Mouse (Mus musculus): ENCODE results near the gene Nudt15. TPM values are rescaled to one million over a fixed set of nuclear protein-coding genes. Genes with fewer than 3 reads are reported as not detected.
"Not testable (repeated sequence)": the region's sequence is repeated elsewhere in the genome, so short reads cannot be mapped to it uniquely, and the experiment has no call there.

Nudt15 gene
- polyA plus RNA-seq (2014; fragmentation: Nextera tagmentation; extraction: Ambion mirVana), result 7.6 and 12.1 TPM in 2 replicates

GRCm38 (mm10) chr14:73548051-73548450, at the start of gene Nudt15:
Gene Nudt15, minus strand, starts transcription at chr14:73548242.
- Histone ChIP-seq H3K4me1 (ENCODE audit: control insufficient read depth, insufficient read depth, low read length) (no peaks in the 10 kb centered on the region), H3K4me3 (ENCODE audit: low read length) (no peak within 1 kb of the TSS), H3K9ac (ENCODE audit: low read depth, low read length) (no peak within 1 kb of the TSS), H3K9me3 (ENCODE audit: control insufficient read depth, low read length) (no peaks in the 10 kb centered on the region), H3K27ac (ENCODE audit: low read depth, low read length) (no peak within 1 kb of the TSS), H3K36me3 (ENCODE audit: control insufficient read depth, insufficient read depth, low read length) (no peaks in the 10 kb centered on the region), H3K4me2 (replicated peaks; ENCODE audit: low read depth, low read length) (no peak within 1 kb of the TSS), H3K27me3 (ENCODE audit: control insufficient read depth, insufficient read depth, low read length) (no peaks in the 10 kb centered on the region)
- WGBS, result 90% methylated on average over 3 of the region's 3 CpGs
- ATAC-seq (ENCODE audit: low FRiP score, low TSS enrichment), result no peak

- no peak for ATAC-seq (ENCODE audit: low FRiP score, low TSS enrichment)
- Histone ChIP-seq H3K4me2 (replicated peaks; ENCODE audit: low read depth, low read length) (no peak overlapping the region), H3K4me1 (ENCODE audit: control insufficient read depth, insufficient read depth, low read length) (no peaks in the 10 kb centered on the region), H3K4me3 (ENCODE audit: low read length) (no peak overlapping the region), H3K27me3 (ENCODE audit: control insufficient read depth, insufficient read depth, low read length) (no peaks in the 10 kb centered on the region), H3K36me3 (ENCODE audit: control insufficient read depth, insufficient read depth, low read length) (peaks cover 34% of the 10 kb centered on the region), H3K9ac (ENCODE audit: low read depth, low read length) (no peak overlapping the region), H3K9me3 (ENCODE audit: control insufficient read depth, low read length) (no peaks in the 10 kb centered on the region), H3K27ac (ENCODE audit: low read depth, low read length) (no peak overlapping the region)
- WGBS, result 87% methylated on average over 1 of the region's 1 CpGs
These were observed 44.1 kb upstream of the Nudt15 start for GRCm38 (mm10) chr14:73592166-73592565.

- no peaks in the 10 kb centered on the region for H3K4me1 ChIP-seq (ENCODE audit: control insufficient read depth, insufficient read depth, low read length)
- peaks cover 18% of the 10 kb centered on the region for H3K36me3 ChIP-seq (ENCODE audit: control insufficient read depth, insufficient read depth, low read length)
- no peaks in the 10 kb centered on the region for H3K9me3 ChIP-seq (ENCODE audit: control insufficient read depth, low read length)
- H3K4me2 ChIP-seq (replicated peaks; ENCODE audit: low read depth, low read length), result no peak overlapping the region
- WGBS, result 80% methylated on average over 1 of the region's 1 CpGs
- ATAC-seq (ENCODE audit: low FRiP score, low TSS enrichment), result no peak
- no peak overlapping the region for H3K27ac ChIP-seq (ENCODE audit: low read depth, low read length)
- no peak overlapping the region for H3K9ac ChIP-seq (ENCODE audit: low read depth, low read length)
- no peak overlapping the region for H3K4me3 ChIP-seq (ENCODE audit: low read length)
- no peaks in the 10 kb centered on the region for H3K27me3 ChIP-seq (ENCODE audit: control insufficient read depth, insufficient read depth, low read length)
These were observed 40.0 kb upstream of the Nudt15 start for GRCm38 (mm10) chr14:73588080-73588479.

GRCm38 (mm10) chr14:73576336-73576735, 28.3 kb upstream of the Nudt15 start:
- H3K9me3 ChIP-seq (ENCODE audit: control insufficient read depth, low read length), result no peaks in the 10 kb centered on the region
- H3K36me3 ChIP-seq (ENCODE audit: control insufficient read depth, insufficient read depth, low read length), result peaks cover 23% of the 10 kb centered on the region; the same call in 1 of the 2 replicates
- ATAC-seq (ENCODE audit: low FRiP score, low TSS enrichment), result no peak
- no peak overlapping the region for H3K4me2 ChIP-seq (replicated peaks; ENCODE audit: low read depth, low read length)
- H3K9ac ChIP-seq (ENCODE audit: low read depth, low read length), result no peak overlapping the region
- no peak overlapping the region for H3K27ac ChIP-seq (ENCODE audit: low read depth, low read length)
- H3K27me3 ChIP-seq (ENCODE audit: control insufficient read depth, insufficient read depth, low read length), result no peaks in the 10 kb centered on the region
- H3K4me3 ChIP-seq (ENCODE audit: low read length), result no peak overlapping the region
- no peaks in the 10 kb centered on the region for H3K4me1 ChIP-seq (ENCODE audit: control insufficient read depth, insufficient read depth, low read length)

- H3K9ac ChIP-seq (ENCODE audit: low read depth, low read length), result no peak overlapping the region
- H3K4me2 ChIP-seq (replicated peaks; ENCODE audit: low read depth, low read length), result no peak overlapping the region
- no peaks in the 10 kb centered on the region for H3K27me3 ChIP-seq (ENCODE audit: control insufficient read depth, insufficient read depth, low read length)
- 90% methylated on average over 5 of the region's 5 CpGs for WGBS
- no peaks in the 10 kb centered on the region for H3K4me1 ChIP-seq (ENCODE audit: control insufficient read depth, insufficient read depth, low read length)
- ATAC-seq (ENCODE audit: low FRiP score, low TSS enrichment), result no peak
- H3K27ac ChIP-seq (ENCODE audit: low read depth, low read length), result no peak overlapping the region
- no peaks in the 10 kb centered on the region for H3K9me3 ChIP-seq (ENCODE audit: control insufficient read depth, low read length)
- no peak overlapping the region for H3K4me3 ChIP-seq (ENCODE audit: low read length)
- H3K36me3 ChIP-seq (ENCODE audit: control insufficient read depth, insufficient read depth, low read length), result peaks cover 22% of the 10 kb centered on the region; the same call in 1 of the 2 replicates
These were observed 26.0 kb upstream of the Nudt15 start for GRCm38 (mm10) chr14:73574053-73574452.

GRCm38 (mm10) chr14:73571143-73571542, 23.1 kb upstream of the Nudt15 start:
- no peak for ATAC-seq (ENCODE audit: low FRiP score, low TSS enrichment)
- H3K4me1 ChIP-seq (ENCODE audit: control insufficient read depth, insufficient read depth, low read length), result no peaks in the 10 kb centered on the region
- H3K27ac ChIP-seq (ENCODE audit: low read depth, low read length), result no peak overlapping the region
- H3K4me2 ChIP-seq (replicated peaks; ENCODE audit: low read depth, low read length), result no peak overlapping the region
- no peaks in the 10 kb centered on the region for H3K9me3 ChIP-seq (ENCODE audit: control insufficient read depth, low read length)
- H3K4me3 ChIP-seq (ENCODE audit: low read length), result no peak overlapping the region
- no peak overlapping the region for H3K9ac ChIP-seq (ENCODE audit: low read depth, low read length)
- WGBS, result 90% methylated on average over 4 of the region's 4 CpGs
- peaks cover 22% of the 10 kb centered on the region; the same call in 1 of the 2 replicates for H3K36me3 ChIP-seq (ENCODE audit: control insufficient read depth, insufficient read depth, low read length)
- no peaks in the 10 kb centered on the region for H3K27me3 ChIP-seq (ENCODE audit: control insufficient read depth, insufficient read depth, low read length)

GRCm38 (mm10) chr14:73569831-73570230, 21.8 kb upstream of the Nudt15 start:
- peaks cover 22% of the 10 kb centered on the region; the same call in 1 of the 2 replicates for H3K36me3 ChIP-seq (ENCODE audit: control insufficient read depth, insufficient read depth, low read length)
- H3K27me3 ChIP-seq (ENCODE audit: control insufficient read depth, insufficient read depth, low read length); H3K9ac ChIP-seq (ENCODE audit: low read depth, low read length); ATAC-seq (ENCODE audit: low FRiP score, low TSS enrichment); H3K4me2 ChIP-seq (replicated peaks; ENCODE audit: low read depth, low read length); H3K27ac ChIP-seq (ENCODE audit: low read depth, low read length); H3K4me3 ChIP-seq (ENCODE audit: low read length); H3K9me3 ChIP-seq (ENCODE audit: control insufficient read depth, low read length); H3K4me1 ChIP-seq (ENCODE audit: control insufficient read depth, insufficient read depth, low read length): not testable (repeated sequence)
- 93% methylated on average over 4 of the region's 4 CpGs for WGBS

GRCm38 (mm10) chr14:73553122-73553696, 5.2 kb upstream of the Nudt15 start:
- WGBS, result 0% methylated on average over 10 of the region's 10 CpGs
- ATAC-seq (ENCODE audit: low FRiP score, low TSS enrichment), result peak; percentile 37; the same call in 1 of the 2 replicates
- Histone ChIP-seq H3K4me2 (replicated peaks; ENCODE audit: low read depth, low read length) (peak overlapping the region; percentile 76), H3K4me3 (ENCODE audit: low read length) (peak overlapping the region; percentile 98), H3K27ac (ENCODE audit: low read depth, low read length) (peak overlapping the region; percentile 55), H3K27me3 (ENCODE audit: control insufficient read depth, insufficient read depth, low read length) (no peaks in the 10 kb centered on the region), H3K9me3 (ENCODE audit: control insufficient read depth, low read length) (no peaks in the 10 kb centered on the region), H3K9ac (ENCODE audit: low read depth, low read length) (peak overlapping the region; percentile 98), H3K4me1 (ENCODE audit: control insufficient read depth, insufficient read depth, low read length) (peaks cover 9% of the 10 kb centered on the region), H3K36me3 (ENCODE audit: control insufficient read depth, insufficient read depth, low read length) (no peaks in the 10 kb centered on the region; the same call in 1 of the 2 replicates)

GRCm38 (mm10) chr14:73552341-73553121, 4.5 kb upstream of the Nudt15 start:
- ATAC-seq (ENCODE audit: low FRiP score, low TSS enrichment), result peak; percentile 96
- 4% methylated on average over 61 of the region's 61 CpGs for WGBS

More at GRCm38 (mm10) chr14:73552341-73553121, 4.5 kb upstream of the Nudt15 start:
- Histone ChIP-seq H3K27me3 (ENCODE audit: control insufficient read depth, insufficient read depth, low read length) (no peaks in the 10 kb centered on the region), H3K36me3 (ENCODE audit: control insufficient read depth, insufficient read depth, low read length) (no peaks in the 10 kb centered on the region; the same call in 1 of the 2 replicates), H3K9me3 (ENCODE audit: control insufficient read depth, low read length) (no peaks in the 10 kb centered on the region), H3K4me2 (replicated peaks; ENCODE audit: low read depth, low read length) (peak overlapping the region; percentile 76), H3K27ac (ENCODE audit: low read depth, low read length) (peak overlapping the region; percentile 55), H3K9ac (ENCODE audit: low read depth, low read length) (peak overlapping the region; percentile 98), H3K4me3 (ENCODE audit: low read length) (peak overlapping the region; percentile 98), H3K4me1 (ENCODE audit: control insufficient read depth, insufficient read depth, low read length) (peaks cover 9% of the 10 kb centered on the region)

All from kidney, embryonic 14.5 days (tissue).